8 mouse cellular contexts compared by ENCODE assay signal in the genomic region with DNA sequence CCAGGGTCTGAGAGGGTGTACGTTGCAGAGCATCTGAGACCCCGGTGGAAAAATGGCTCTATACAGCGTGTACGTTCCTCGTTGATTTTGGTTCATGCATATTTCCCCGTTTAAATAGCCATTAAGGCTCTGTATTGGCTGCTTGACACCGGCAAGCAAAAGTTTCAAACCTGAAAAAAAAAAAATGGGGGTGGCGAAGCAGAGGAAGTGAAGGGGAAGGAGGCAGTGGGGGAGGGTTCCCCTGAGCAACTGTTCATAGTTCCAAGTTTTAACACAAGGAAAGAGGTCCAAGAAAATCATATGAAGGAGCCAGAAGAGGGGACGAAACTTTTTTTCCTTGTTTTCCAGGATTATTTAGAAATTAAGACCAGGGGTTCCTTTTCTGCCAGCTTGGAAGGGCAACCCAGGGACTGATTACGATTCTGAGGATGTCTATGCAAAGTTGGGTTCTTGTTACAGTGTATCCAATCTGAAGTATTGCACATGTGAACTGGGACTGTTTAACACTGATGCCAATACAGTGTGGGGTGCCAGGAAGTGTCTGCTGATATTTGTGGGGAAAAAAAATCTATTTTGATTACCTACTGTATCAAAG. TPM values are rescaled to one million over a fixed set of nuclear protein-coding genes. Genes with fewer than 3 reads are reported as not detected.
DNase-seq lines count a peak whose midpoint lies in the region; ATAC-seq lines count a peak whose summit lies in the region.

Gene B430305J03Rik (minus strand): TSS at position 173 of the 595 bp plus-strand sequence.

- H3K4me2 ChIP-seq in heart, embryonic 14.5 days (ENCODE audit: low read length): peak within 1 kb of the TSS; percentile 79
- peak within 1 kb of the TSS; percentile 82 for H3K4me2 ChIP-seq in limb, embryonic 12.5 days
- peak within 1 kb of the TSS; percentile 93 for H3K4me2 ChIP-seq in midbrain, embryonic 15.5 days

- DNase-seq in right cerebral cortex, postnatal 10 days (ENCODE audit: low spot score in 2 of 2): peak; percentile 35 to 36
- no peak for DNase-seq in right cerebral cortex, postnatal 36 days (ENCODE audit: low spot score in 2 of 2)
- DNase-seq in frontal cortex, postnatal 25 days (ENCODE audit: low spot score in 2 of 2): no peak

- H3K4me1 ChIP-seq in brown adipose tissue, adult 24 weeks (ENCODE audit: control insufficient read depth, insufficient read depth, insufficient read length, low read length): no peaks in the 10 kb centered on the region; the same call in 1 of the 2 replicates
- peaks cover 2 to 15% of the 10 kb centered on the region in 2 experiments; a peak in 2 of 4 replicates for H3K4me1 ChIP-seq in heart, embryonic 14.5 days (ENCODE audit: control insufficient read depth in 2 of 2, insufficient read depth in 2 of 2, low read length in 2 of 2)
- H3K4me1 ChIP-seq in limb, embryonic 12.5 days (replicated peaks): peaks cover 5% of the 10 kb centered on the region; the same call in 1 of the 2 replicates
- H3K4me1 ChIP-seq in midbrain, embryonic 15.5 days: peaks cover 35% of the 10 kb centered on the region

- no peaks in the 10 kb centered on the region for H3K27me3 ChIP-seq in heart, embryonic 14.5 days (ENCODE audit: control insufficient read depth, insufficient read depth, low read length)
- no peaks in the 10 kb centered on the region for H3K27me3 ChIP-seq in limb, embryonic 12.5 days
- H3K27me3 ChIP-seq in midbrain, embryonic 15.5 days (replicated peaks): no peaks in the 10 kb centered on the region

- ATAC-seq in heart, embryonic 14.5 days (ENCODE audit: insufficient number of reproducible peaks, insufficient read depth, low FRiP score, low read depth): no peak
- no peak for ATAC-seq in limb, embryonic 12.5 days (ENCODE audit: insufficient number of reproducible peaks, insufficient read depth, low FRiP score, low TSS enrichment, low read depth)
- ATAC-seq in midbrain, embryonic 15.5 days (replicated peaks): no peak
- ATAC-seq in megakaryocyte progenitor cell, adult 5-6 weeks (replicated peaks; ENCODE audit: poor library complexity): no peak

- peak within 1 kb of the TSS; percentile 88 for H3K9ac ChIP-seq in heart, embryonic 14.5 days (ENCODE audit: low read length)
- H3K9ac ChIP-seq in limb, embryonic 12.5 days (replicated peaks): peak within 1 kb of the TSS; percentile 80
- peak within 1 kb of the TSS; percentile 89 for H3K9ac ChIP-seq in midbrain, embryonic 15.5 days

- H3K27ac ChIP-seq in brown adipose tissue, adult 24 weeks (replicated peaks; ENCODE audit: low read depth, low read length): peak within 1 kb of the TSS; percentile 55
- H3K27ac ChIP-seq in heart, embryonic 14.5 days (replicated peaks in 1 of 2; ENCODE audit: control insufficient read depth in 1 of 2, insufficient read depth in 1 of 2, low read depth in 2 of 2, low read length in 2 of 2): peak within 1 kb of the TSS; percentile 70 to 96
- peak within 1 kb of the TSS; percentile 72 for H3K27ac ChIP-seq in limb, embryonic 12.5 days
- peak within 1 kb of the TSS; percentile 91 for H3K27ac ChIP-seq in midbrain, embryonic 15.5 days

- 2% methylated on average over 10 of the region's 10 CpGs for WGBS in heart, embryonic 14.5 days
- 4% methylated on average over 10 of the region's 10 CpGs for WGBS in limb, embryonic 12.5 days
- WGBS in midbrain, embryonic 15.5 days: 2% methylated on average over 10 of the region's 10 CpGs

- H3K36me3 ChIP-seq in heart, embryonic 14.5 days (ENCODE audit: control insufficient read depth, insufficient read depth, low read length): 0 out of 2 replicates have a peak, but pooled peaks cover 9% of the 10 kb centered on the region
- no peaks in the 10 kb centered on the region; the same call in 1 of the 2 replicates for H3K36me3 ChIP-seq in limb, embryonic 12.5 days
- no peaks in the 10 kb centered on the region for H3K36me3 ChIP-seq in midbrain, embryonic 15.5 days (replicated peaks)

- H3K4me3 ChIP-seq in brown adipose tissue, adult 24 weeks (ENCODE audit: insufficient read depth, low read depth, low read length): peak within 1 kb of the TSS; percentile 89
- peak within 1 kb of the TSS; percentile 61 to 87 for H3K4me3 ChIP-seq in heart, embryonic 14.5 days (ENCODE audit: control insufficient read depth in 1 of 2, insufficient read depth in 1 of 2, low read depth in 1 of 2, low read length in 2 of 2)
- peak within 1 kb of the TSS; percentile 83 for H3K4me3 ChIP-seq in limb, embryonic 12.5 days (replicated peaks)
- peak within 1 kb of the TSS; percentile 89 for H3K4me3 ChIP-seq in midbrain, embryonic 15.5 days

- H3K9me3 ChIP-seq in heart, embryonic 14.5 days (ENCODE audit: control insufficient read depth, low read length): no peaks in the 10 kb centered on the region
- H3K9me3 ChIP-seq in limb, embryonic 12.5 days: no peaks in the 10 kb centered on the region
- no peaks in the 10 kb centered on the region for H3K9me3 ChIP-seq in midbrain, embryonic 15.5 days

RNA-seq across cellular contexts. Expression of gene B430305J03Rik, which starts in this region (rescaled TPM):
- polyA plus RNA-seq in brown adipose tissue, adult 24 weeks (2012; ENCODE audit: insufficient read depth, insufficient read length, missing spikeins): not detected in 2 replicates
- polyA plus RNA-seq in heart, embryonic 14.5 days (2014; fragmentation: Nextera tagmentation; extraction: Ambion mirVana): not detected in 2 replicates
- not detected in 2 replicates for polyA plus RNA-seq in limb, embryonic 12.5 days (2016; fragmentation: Nextera tagmentation; extraction: Ambion mirVana)
- not detected in 2 replicates for polyA plus RNA-seq in midbrain, embryonic 15.5 days (2015; fragmentation: Nextera tagmentation; extraction: Ambion mirVana)
- 0.07 and 0.22 TPM in 2 replicates for total RNA-seq in megakaryocyte progenitor cell, adult 5-6 weeks (2015)
- 0.92 and 1.0 TPM in 2 replicates for total RNA-seq in megakaryocyte progenitor cell, adult 5-6 weeks (2017)

Comparison
In these comparisons a context has a peak if more than half of its experiments do, and no peak if none do; other contexts are left out.
1. DNase-seq: peak in right cerebral cortex, postnatal 10 days (2 of 2); none in right cerebral cortex, postnatal 36 days (0 of 2) and frontal cortex, postnatal 25 days (0 of 2).
2. Peak in every context shown above with its lines, with median percentiles within 50 percentile points of each other: H3K27ac ChIP-seq, H3K4me3 ChIP-seq, H3K4me2 ChIP-seq and H3K9ac ChIP-seq.